Mouse (Mus musculus) liver, embryonic 16.5 days (tissue): ENCODE data around the gene Rab28. TPM values are rescaled to one million over a fixed set of nuclear protein-coding genes. Genes with fewer than 3 reads are reported as not detected.
"Not testable (repeated sequence)": the region's sequence is repeated elsewhere in the genome, so short reads cannot be mapped to it uniquely, and the experiment has no call there.

Source experiments
- ATAC-seq: fragments of 200-750 bp; cut with Nextera tagmentation; 2 replicates; pipeline ENCODE4 v1.8.0; 2017; ENCODE audit warnings: low read depth, mild to moderate bottlenecking, moderate number of reproducible peaks, moderate library complexity
- H3K27ac ChIP-seq: fragments of 300-500 bp; sonication (generic); 2 replicates; pipeline ENCODE4 v1.5.1; 2014; ENCODE audit warnings: mild to moderate bottlenecking, low read length
- H3K27me3 ChIP-seq: fragments of 300-500 bp; sonication (generic); 2 replicates; pipeline ENCODE4 v1.6.1; 2014; ENCODE audit warnings: low read depth, low read length, mixed read lengths; ENCODE audit not compliant: control insufficient read depth, insufficient read depth
- H3K36me3 ChIP-seq: fragments of 300-500 bp; sonication (generic); 2 replicates; pipeline ENCODE4 v1.6.1; 2014; ENCODE audit warnings: mild to moderate bottlenecking; ENCODE audit not compliant: control insufficient read depth, insufficient read depth
- H3K4me1 ChIP-seq: fragments of 300-500 bp; sonication (generic); 2 replicates; pipeline ENCODE4 v1.6.1; 2014; ENCODE audit warnings: low read depth, low read length, mixed read lengths; ENCODE audit not compliant: control insufficient read depth
- H3K4me2 ChIP-seq: fragments of 300-500 bp; sonication (generic); 2 replicates; pipeline ENCODE4 v1.6.1; 2014; ENCODE audit warnings: low read depth, low read length, mixed read lengths
- H3K4me3 ChIP-seq: fragments of 300-500 bp; sonication (generic); 2 replicates; pipeline ENCODE4 v1.5.1; 2014; ENCODE audit warnings: low read depth, mild to moderate bottlenecking, low read length
- H3K9ac ChIP-seq: fragments of 300-500 bp; sonication (generic); 2 replicates; pipeline ENCODE4 v1.6.1; 2014; ENCODE audit warnings: low read depth, low read length
- H3K9me3 ChIP-seq: fragments of 300-500 bp; sonication (generic); replicated peaks from 2 replicates; pipeline ENCODE4 v1.6.1; 2016; ENCODE audit warnings: low read length; ENCODE audit not compliant: control insufficient read depth
- WGBS: fragments of 180-500 bp; shearing (Covaris S2); extraction: QIAGEN DNeasy Blood & Tissue Kit; methylation state at CpG from one replicate; pipeline ENCODE4 v1.1.7; 2014; ENCODE audit not compliant: insufficient replicate concordance; 5-methylcytosine and 5-hydroxymethylcytosine counted together
- polyA plus RNA-seq: library from polyadenylated mRNA; unstranded; fragments of >200 nt; fragmentation: Nextera tagmentation; extraction: Ambion mirVana; gene quantifications from 2 replicates; pipeline ENCODE4 v1.2.1, GENCODE M21; 2015

Rab28 gene
- polyA plus RNA-seq, 1 experiment from 2014 or later = 15.1 TPM

DNA sequence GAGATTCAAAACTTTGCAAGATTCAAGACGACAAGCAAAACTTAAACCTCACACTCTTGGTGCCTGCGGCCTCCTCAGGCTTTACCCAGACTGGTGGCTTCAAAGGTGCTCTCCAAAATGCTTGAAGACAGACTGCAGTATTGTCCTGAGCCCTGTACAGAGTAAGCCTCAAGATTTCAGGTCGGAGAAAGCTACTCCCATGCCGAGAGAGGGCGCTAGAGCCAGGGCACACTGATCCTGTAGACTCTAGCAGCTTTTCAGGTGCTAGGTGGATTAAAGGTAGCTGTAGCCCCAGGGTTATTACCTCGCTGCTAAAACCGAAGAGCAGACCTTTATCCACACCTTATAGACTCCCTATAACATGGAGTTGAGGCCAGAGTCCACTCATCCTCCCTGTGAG lies 36.3 kb upstream of the Rab28 start:
- Histone ChIP-seq H3K9ac (no peak overlapping the region), H3K4me3 (no peak overlapping the region), H3K27ac (no peak overlapping the region), H3K4me1 (no peaks in the 10 kb centered on the region), H3K36me3 (no peaks in the 10 kb centered on the region), H3K4me2 (no peak overlapping the region), H3K27me3 (peaks cover 15% of the 10 kb centered on the region), H3K9me3 (no peaks in the 10 kb centered on the region)
- WGBS = 6% methylated on average over 7 of the region's 7 CpGs
- ATAC-seq = no peak

DNA sequence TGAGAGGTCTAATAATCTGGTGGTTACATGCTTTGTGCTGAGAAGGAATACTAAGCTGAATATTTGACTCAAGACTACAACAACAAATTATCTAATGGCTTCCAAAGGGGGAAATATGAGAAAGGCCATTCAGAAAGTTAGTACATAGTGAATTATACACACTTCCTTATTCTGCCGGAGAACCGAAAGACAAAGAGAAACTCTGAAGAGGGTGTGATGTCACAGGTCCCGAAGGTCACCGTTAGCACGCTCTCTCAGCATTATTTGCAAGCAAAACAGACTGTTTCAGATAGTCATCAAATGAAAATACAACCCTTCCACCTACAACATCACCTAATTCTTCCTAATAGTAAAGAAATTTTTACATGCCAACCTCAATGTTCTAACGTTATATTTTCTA lies 30.9 kb upstream of the Rab28 start:
- Histone ChIP-seq H3K27ac (no peak overlapping the region), H3K27me3 (no peaks in the 10 kb centered on the region), H3K4me1 (no peaks in the 10 kb centered on the region), H3K9ac (no peak overlapping the region), H3K36me3 (no peaks in the 10 kb centered on the region), H3K4me2 (no peak overlapping the region), H3K9me3 (no peaks in the 10 kb centered on the region), H3K4me3 (no peak overlapping the region)
- 42% methylated on average over 6 of the region's 6 CpGs for WGBS
- no peak for ATAC-seq

GRCm38 (mm10) chr5:41737039-41737438 lies 29.1 kb upstream of the Rab28 start:
- H3K27me3 ChIP-seq = no peaks in the 10 kb centered on the region
- no peak overlapping the region for H3K4me3 ChIP-seq
- no peak for ATAC-seq
- no peaks in the 10 kb centered on the region for H3K9me3 ChIP-seq
- no peak overlapping the region for H3K27ac ChIP-seq
- H3K36me3 ChIP-seq = no peaks in the 10 kb centered on the region
- WGBS = 66% methylated on average over 5 of the region's 5 CpGs
- no peak overlapping the region for H3K9ac ChIP-seq
- H3K4me1 ChIP-seq = no peaks in the 10 kb centered on the region
- H3K4me2 ChIP-seq = no peak overlapping the region

DNA sequence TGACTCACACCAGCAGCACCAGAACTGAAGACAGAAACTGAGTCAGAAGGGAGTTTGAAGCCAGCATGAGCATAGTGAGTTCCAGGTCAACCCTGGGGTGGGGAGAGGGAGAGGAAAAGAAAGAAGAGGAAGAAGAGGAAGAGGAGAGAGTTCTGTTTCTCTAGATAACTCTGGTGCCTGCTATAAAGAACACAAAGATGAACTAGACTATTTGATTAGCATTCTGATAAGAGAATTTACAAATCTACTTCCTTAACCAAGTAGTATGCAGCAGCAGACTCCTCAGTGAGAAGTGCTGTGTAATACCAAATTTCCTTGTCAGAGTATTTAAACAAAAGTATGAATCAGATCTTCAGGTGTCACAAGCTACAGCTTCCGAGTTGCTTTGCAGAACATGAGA lies 19.1 kb upstream of the Rab28 start:
- Histone ChIP-seq H3K27me3 (no peaks in the 10 kb centered on the region), H3K9me3 (no peaks in the 10 kb centered on the region), H3K36me3 (no peaks in the 10 kb centered on the region), H3K4me3 (no peak overlapping the region), H3K4me1 (no peaks in the 10 kb centered on the region), H3K4me2 (no peak overlapping the region), H3K27ac (no peak overlapping the region), H3K9ac (no peak overlapping the region)
- 24% methylated on average over 1 of the region's 1 CpGs for WGBS
- ATAC-seq = no peak

- no peak for ATAC-seq
- H3K27me3 ChIP-seq = no peaks in the 10 kb centered on the region
- 71% methylated on average over 6 of the region's 6 CpGs for whole genome bisulfite sequencing
Observed at GRCm38 (mm10) chr5:41725573-41725972, 17.6 kb upstream of the Rab28 start.

GRCm38 (mm10) chr5:41707115-41708015 lies 592 bp downstream of the Rab28 start:
- H3K36me3 ChIP-seq = no peaks in the 10 kb centered on the region
- peaks cover 4% of the 10 kb centered on the region for H3K4me1 ChIP-seq
- peak overlapping the region; percentile 97 for H3K4me3 ChIP-seq
- ATAC-seq = peak; percentile 83
- H3K9ac ChIP-seq = peak overlapping the region; percentile 83
- H3K9me3 ChIP-seq = no peaks in the 10 kb centered on the region
- no peaks in the 10 kb centered on the region for H3K27me3 ChIP-seq
- H3K4me2 ChIP-seq = peak overlapping the region; percentile 68
- H3K27ac ChIP-seq = peak overlapping the region; percentile 53; the same call in 1 of the 2 replicates
- WGBS = under 1% methylated on average over 63 of the region's 63 CpGs

More at GRCm38 (mm10) chr5:41725573-41725972, 17.6 kb upstream of the Rab28 start:
- H3K4me1 ChIP-seq = no peaks in the 10 kb centered on the region
- H3K9ac ChIP-seq = no peak overlapping the region
- H3K36me3 ChIP-seq = no peaks in the 10 kb centered on the region
- no peak overlapping the region for H3K27ac ChIP-seq
- no peaks in the 10 kb centered on the region for H3K9me3 ChIP-seq
- no peak overlapping the region for H3K4me3 ChIP-seq
- H3K4me2 ChIP-seq = no peak overlapping the region

DNA sequence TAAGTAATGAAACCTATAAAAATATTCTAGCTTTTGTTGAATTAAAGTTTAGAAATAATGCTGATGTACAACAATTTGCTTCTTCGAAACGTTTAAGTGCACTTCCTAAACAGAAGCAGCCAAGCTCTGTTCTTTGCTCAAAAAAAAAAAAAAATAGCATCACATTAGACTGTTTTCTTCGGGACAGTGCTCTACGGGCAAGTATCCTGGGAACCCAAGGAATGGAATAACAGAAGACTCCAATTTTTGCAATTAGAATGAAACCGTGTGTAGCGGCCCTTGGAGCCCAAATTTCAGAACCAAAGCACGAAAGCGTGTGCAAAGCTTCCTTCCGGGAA lies 1.2 kb downstream of the Rab28 start:
- Histone ChIP-seq H3K4me2 (peak overlapping the region; percentile 68), H3K27me3 (no peaks in the 10 kb centered on the region), H3K36me3 (no peaks in the 10 kb centered on the region), H3K4me3 (peak overlapping the region; percentile 97), H3K4me1 (peaks cover 4% of the 10 kb centered on the region), H3K27ac (no peak overlapping the region), H3K9ac (peak overlapping the region; percentile 83), H3K9me3 (no peaks in the 10 kb centered on the region)
- WGBS = 5% methylated on average over 9 of the region's 9 CpGs
- ATAC-seq = no peak

DNA sequence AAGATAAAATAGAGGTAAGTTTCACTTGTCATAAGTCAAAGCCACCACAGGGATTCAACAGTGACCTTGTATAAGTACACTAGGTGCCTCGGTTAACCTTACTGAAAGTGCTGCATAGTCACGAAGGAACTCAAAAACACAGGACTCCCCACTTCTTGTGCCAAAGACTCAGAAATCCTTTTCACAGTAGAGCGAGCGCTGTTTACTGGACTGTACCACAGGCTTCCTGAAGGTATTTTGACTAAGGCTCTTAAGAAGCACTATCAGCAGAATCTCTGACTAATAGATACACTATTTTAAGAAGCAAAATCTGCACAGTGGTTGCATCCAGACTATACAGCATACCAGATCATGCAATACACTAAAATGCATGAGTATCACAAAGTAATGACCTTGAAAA lies 6.9 kb downstream of the Rab28 start:
- 72% methylated on average over 4 of the region's 4 CpGs for WGBS
- not testable (repeated sequence) for ATAC-seq, H3K4me1 ChIP-seq, H3K36me3 ChIP-seq, H3K4me2 ChIP-seq, H3K9me3 ChIP-seq, H3K27me3 ChIP-seq, H3K27ac ChIP-seq, H3K4me3 ChIP-seq, H3K9ac ChIP-seq

DNA sequence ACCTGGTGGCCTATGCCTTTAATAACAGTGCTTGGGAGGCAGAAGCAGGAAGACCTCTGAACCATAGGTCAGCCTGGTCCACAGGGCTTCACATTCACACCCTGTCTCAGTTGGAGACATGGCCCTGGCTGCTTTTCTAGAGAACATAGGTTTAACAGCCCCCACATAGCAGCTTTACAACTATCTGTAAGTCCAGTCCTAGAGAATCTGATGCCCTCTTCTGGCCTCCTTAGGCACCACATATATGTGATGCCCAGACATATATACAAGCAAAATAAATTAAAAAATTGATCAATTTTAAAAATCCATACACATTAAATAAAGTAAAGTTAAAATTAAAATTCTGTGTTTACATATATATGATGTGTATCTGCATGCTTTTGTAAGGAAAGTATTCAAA lies 10.0 kb downstream of the Rab28 start:
- no peak overlapping the region for H3K27ac ChIP-seq
- no peaks in the 10 kb centered on the region for H3K27me3 ChIP-seq
- H3K36me3 ChIP-seq = no peaks in the 10 kb centered on the region
- no peak overlapping the region for H3K9ac ChIP-seq
- H3K4me2 ChIP-seq = no peak overlapping the region
- H3K4me1 ChIP-seq = no peaks in the 10 kb centered on the region
- ATAC-seq = no peak
- no peak overlapping the region for H3K4me3 ChIP-seq
- H3K9me3 ChIP-seq = no peaks in the 10 kb centered on the region
